Mouse (Mus musculus) testis, adult 2 months (tissue): ENCODE results near the gene Pmvk.

Experiments
- CTCF ChIP-seq: fragments of 200-500 bp; IDR thresholded peaks from 2 replicates; pipeline ENCODE4 v1.5.1; 2012; ENCODE audit warnings: low read depth, mild to moderate bottlenecking, inconsistent platforms, low read length, moderate library complexity; ENCODE audit not compliant: control insufficient read depth, insufficient read depth, insufficient replicate concordance
- POLR2A ChIP-seq: fragments of 200-500 bp; IDR thresholded peaks from 2 replicates; pipeline ENCODE4 v1.6.1; 2012; ENCODE audit warnings: low read depth, mild to moderate bottlenecking, inconsistent platforms, low read length, moderate library complexity; ENCODE audit not compliant: control insufficient read depth

DNA sequence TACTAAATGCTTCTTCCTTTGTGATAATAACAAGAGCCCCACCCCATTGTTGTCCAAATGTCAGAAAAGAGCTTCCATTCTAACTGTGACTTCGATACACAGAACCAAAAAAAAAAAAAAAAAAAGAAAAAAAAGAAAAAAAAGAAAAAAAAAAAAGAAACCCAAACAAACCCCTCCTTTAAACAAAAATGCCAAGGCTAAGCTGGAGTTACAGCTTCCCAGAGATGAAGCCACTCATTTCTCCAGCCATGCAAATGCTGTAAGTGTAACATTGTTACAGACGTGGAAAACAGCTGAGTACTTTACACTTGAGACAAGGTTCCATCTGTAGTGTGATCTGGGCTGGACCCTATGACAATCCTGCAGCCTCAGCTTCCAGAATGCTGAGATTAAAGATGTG lies 37.2 kb upstream of the Pmvk start:
- TF ChIP-seq CTCF (no peak), POLR2A (no peak)
